Mouse (Mus musculus): Measurements from ENCODE around the gene Wwox.

DNA sequence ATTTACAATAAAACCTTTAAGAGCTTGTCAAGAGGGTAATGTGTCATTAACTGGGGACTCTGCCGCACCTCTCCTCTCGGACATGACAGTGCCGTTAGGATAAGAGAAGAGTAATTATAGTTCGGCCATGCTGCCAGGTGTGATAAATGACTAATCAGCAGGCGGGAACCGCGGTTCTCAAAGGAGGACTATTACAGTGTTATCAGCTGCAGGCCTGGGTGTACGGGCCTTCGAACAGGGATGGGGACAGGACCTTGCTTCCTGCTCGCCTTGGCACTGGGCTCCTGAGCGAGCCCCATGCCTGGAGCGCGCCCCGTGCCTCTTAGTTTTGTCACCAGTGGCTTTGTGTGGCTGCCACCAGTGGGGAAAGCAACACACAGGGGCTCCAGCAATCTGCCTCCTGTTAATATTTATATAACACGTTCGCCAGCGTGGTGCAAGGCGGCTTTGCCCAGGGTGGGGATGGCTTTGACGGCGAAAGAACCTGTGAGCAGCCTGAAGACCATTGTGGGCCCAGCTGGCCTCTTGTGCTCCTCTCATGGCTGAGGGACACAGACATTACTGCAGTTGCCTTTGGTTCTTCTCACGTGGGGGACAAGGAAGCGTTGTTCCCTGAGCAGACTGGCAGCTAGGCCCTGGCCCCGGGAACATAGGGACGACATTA is 711.1 kb downstream of the Wwox start:
- TF ChIP-seq CTCF (IDR thresholded peaks at IDR 0.05; ENCODE audit: low read depth, low read length) (no peak), POLR2A (IDR thresholded peaks at IDR 0.05; ENCODE audit: borderline replicate concordance, low read depth, low read length) (no peak)
